Mouse (Mus musculus) c-Kit-positive CD71-negative TER-119-negative erythroid progenitor cells, embryonic 14.5 days (primary cell): ENCODE results near the gene Brf1.

ENCODE experiments used
- DNase-seq: peaks from one replicate; pipeline ENCODE4 v3.0.0-alpha.2; 2013; ENCODE audit warnings: low read depth

The Brf1 gene

GRCm38 (mm10) chr12:112938873-112939565 lies 61.5 kb downstream of the Brf1 start:
- no peak for DNase-seq

GRCm38 (mm10) chr12:112938366-112938765 lies 62.1 kb downstream of the Brf1 start:
- DNase-seq: no peak

DNA sequence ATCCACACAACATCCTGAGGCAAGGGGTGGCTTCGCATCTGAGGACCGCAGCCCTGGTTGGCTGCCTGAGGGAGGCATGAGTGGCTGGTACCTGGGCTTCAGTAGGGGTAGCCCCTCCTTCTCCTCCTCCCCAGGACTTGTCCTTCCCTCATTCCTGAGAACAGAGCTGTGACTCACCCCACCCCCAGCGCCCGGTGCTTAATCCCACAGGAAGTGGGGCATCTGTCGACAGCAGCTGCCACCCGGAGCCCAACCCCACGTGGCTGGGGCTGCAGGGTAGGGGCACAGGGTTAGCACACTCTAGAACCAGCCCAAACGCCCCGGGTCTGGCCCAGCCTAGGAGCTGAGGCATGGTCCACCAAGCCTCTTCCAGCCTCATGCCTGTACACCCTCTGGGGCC lies 62.6 kb downstream of the Brf1 start:
- no peak for DNase-seq

DNA sequence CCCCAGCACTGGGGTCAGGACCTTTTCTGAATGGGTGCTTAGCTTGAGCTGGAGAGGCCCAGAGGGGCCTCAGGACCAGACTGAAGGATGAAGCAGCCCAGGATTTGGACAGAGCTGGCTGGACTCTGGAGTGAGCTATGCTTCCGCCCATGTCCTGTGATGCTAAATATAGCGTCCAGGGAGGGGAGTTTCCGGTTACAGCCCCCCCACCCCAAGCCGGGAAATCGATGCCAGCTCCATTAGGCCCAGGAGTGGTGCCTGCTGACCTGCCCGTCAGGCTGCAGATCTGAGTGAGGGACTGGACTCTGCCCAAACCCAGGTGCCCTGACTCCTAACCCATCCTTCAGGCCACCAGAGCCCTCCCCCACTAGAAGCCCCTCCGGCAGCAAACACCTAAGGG lies 67.9 kb downstream of the Brf1 start:
- no peak for DNase-seq

DNA sequence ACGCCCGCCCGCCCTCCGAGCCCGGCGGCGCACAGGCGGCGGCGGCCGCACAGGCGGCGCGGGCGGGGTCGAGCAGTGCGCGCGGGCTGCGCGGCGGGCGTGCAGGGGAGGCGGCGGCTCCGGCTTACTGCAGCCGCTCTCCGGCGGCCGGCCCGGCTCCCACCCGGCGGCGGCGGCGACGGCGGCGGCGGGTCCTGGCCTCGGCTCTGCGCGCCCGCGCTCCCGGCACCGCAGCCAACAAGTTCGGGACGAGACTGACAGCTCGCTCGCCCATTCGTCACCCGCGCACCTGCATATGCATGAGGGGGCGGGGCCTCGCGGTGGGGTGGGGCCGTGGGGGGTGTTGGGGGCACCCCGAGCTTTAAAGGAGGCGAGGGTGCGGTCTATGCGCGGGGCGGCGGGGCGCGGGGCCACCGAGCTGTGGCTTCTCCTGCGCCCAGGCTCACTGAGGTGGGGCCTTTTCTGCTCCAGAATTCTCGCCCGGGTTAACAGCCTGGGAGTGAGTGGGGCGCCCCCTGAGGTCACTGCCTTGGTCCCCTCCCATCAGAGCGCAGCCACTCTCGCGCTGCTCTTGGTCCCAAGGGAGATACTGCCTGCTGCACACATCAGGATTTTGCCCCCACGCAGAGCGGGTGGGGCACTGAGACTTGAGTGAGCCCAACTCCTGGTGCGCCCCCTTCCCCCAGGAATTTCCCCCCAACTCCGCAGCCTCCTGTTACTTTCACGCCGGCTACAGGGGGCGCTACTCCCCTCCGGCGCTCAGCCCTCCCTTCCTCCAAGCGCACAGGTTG lies 70.7 kb downstream of the Brf1 start, which contains the start of gene Jag2:
TSS of gene Jag2 (minus strand) at position 215 of the 791 bp plus-strand sequence.
- no peak for DNase-seq

DNA sequence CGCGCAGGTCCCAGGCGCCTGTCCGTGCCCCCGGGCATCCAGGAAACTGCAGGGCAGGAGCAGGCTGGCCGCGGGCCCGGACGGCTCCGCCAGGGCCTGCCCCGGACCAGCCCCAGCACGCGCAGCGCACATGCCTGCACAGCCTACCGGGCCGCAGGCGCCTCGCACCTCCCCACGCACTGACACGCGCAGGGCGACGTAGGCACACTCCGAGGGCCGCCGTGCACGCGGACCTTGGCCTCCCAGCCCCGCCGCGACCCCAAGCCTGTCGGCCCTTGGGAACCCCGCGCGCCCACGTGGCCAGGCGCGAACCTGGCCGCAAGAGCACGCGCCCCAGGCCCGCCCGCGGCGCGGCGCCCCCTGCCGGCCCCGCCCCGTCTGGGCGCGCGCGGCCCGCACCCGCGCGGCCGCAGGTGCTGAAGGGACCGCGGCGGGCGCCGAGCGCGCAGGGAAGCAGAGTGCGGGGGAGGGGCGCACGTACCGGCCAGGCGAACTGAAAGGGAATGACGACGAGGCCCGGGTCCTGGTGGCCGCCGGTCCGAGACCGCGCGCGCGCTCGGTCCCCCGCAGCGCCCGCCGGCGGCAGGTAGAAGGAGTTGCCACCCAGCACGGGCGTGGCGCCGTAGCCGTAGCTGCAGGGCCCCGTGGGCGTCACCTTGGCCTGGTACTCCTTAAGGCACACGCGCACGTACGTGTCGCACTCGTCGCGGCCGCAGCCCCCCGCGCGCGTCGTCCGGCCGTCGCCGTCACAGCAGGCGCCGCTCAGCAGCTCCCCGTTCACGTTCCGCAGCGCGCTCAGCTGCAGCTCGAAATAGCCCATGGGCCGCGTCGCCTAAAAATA lies 71.9 kb downstream of the Brf1 start:
- no peak for DNase-seq

GRCm38 (mm10) chr12:112927265-112927664 lies 73.2 kb downstream of the Brf1 start:
- no peak for DNase-seq

DNA sequence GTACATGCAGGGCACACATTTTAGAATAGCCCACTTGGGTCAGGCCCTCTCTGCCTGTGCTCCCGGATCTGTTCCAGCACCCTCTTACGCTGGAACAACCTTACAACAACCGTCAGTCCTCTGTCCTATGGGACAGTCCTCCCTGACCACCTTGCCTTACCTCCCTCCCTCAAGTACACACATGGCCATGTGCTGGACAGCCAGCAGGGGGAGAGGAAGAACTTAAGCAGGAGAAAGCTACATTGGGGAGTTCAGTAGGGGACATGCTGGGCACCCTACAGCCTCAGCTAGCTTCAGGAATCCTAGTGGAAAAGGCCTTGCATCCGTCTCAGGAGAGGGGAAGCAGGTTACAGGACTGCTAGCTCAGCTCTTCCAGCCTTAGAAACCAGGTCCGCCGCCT lies 74.6 kb downstream of the Brf1 start:
- no peak for DNase-seq

DNA sequence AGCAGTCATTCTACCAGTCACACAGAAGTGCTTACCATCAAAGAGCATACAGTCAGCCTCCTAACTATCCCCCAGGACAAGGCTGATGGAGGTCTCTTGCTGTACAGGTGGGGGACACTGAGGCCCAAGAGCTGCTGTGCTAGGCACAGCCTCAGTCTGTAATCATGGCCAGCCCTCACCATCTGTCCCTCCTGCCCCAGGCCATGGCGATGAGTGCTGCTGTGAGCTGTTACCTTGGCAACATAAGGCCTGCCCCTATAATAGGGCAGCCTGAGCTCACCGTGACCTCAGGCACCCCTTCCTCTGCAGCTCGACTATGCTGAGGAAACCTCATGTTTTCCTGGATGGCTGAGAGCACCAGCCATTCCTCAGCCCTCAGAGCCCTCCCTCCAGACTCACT lies 78.0 kb downstream of the Brf1 start:
- no peak for DNase-seq

DNA sequence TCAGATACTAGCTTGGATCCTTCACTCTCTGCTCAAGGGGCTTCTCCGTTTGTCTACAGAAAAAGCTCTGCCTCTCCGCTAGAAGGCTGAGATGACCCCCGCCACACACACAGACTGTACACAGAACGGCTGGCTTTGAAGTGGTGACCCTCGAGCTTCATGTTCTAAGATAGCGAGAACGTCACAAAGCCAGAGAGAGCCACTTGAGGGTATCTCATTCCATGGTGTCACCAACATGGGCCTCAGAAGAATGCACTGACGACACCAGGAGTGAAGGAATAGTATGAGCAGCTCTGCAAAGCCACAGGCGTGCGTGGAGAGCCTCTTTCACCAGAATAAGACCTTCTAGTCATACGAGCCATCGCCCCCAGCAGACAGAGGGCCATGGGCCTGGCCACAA lies 79.0 kb downstream of the Brf1 start:
- no peak for DNase-seq

- DNase-seq: no peak
Measured at GRCm38 (mm10) chr12:112917906-112918305, 82.6 kb downstream of the Brf1 start.

GRCm38 (mm10) chr12:112917486-112917885 lies 83.0 kb downstream of the Brf1 start:
- DNase-seq: no peak

DNA sequence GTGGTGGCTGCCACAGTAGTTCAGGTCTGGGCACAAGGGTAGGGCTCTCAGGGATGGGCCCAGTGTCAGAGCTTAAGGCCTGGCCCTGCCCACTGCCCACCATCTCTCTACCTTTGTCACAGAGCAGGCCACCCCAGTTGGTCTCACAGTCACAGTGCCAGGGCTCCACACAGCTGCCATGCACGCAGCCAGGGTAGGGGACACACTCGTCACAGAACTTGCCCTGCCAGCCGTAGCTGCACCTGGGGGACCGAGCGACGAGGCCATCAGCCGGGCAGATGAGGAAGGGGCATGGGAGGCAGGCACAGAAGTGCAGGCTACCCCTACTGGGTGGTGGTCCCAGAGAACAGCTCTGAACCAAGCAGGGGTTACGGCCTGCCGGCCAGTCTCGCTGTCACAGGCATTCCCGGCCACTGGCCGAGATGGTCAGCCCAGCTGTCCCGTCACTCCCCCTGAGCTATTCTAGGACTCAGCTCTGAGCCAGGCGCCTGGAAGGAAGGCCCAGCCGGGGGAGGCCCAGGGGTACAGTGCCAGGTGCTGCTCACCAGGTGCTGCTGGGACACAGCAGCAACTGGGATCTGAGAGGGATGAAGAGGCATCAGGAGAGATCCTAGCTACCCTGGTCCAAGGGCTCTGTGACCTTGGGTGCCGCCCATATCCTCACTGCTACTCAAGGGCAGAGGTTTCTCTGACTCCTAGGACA lies 83.7 kb downstream of the Brf1 start:
- no peak for DNase-seq

DNA sequence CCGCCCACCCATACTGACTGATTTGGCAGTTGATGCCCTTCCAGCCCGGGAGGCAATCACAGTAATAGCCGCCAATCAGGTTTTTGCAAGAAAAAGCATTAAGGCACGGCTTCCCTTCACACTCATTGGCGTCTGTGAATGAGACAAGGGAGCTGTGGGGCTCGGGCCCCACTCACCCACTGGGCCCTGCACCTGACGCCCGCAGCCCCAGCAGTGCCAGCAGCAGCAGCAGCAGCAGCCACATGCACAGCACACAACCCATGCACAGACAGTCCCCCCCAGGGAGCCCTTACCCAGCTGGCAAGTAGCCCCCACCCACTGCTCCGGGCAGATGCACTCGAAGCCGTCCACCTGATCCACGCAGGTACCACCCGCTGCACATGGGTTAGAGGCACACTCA lies 84.9 kb downstream of the Brf1 start:
- no peak for DNase-seq

DNA sequence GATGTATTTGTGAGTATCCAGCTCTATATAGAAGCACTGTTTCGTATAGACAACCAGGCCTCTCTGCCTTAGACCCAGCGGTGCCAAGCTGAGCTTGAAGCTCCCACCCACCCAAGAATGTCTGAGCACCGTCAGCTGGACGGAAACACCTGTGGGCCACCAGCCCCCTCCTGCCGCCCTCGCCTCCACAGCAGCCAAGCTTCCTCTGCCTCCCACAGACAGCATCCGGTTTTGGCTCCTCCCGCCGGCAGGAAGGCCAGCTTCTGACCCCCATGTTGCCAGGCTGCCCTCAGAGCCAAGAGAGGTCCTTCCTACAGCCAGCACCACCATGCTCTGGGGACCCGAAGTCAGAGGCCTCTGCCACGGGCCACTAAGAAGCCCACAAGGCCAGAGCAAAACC lies 86.0 kb downstream of the Brf1 start:
- DNase-seq: no peak

DNA sequence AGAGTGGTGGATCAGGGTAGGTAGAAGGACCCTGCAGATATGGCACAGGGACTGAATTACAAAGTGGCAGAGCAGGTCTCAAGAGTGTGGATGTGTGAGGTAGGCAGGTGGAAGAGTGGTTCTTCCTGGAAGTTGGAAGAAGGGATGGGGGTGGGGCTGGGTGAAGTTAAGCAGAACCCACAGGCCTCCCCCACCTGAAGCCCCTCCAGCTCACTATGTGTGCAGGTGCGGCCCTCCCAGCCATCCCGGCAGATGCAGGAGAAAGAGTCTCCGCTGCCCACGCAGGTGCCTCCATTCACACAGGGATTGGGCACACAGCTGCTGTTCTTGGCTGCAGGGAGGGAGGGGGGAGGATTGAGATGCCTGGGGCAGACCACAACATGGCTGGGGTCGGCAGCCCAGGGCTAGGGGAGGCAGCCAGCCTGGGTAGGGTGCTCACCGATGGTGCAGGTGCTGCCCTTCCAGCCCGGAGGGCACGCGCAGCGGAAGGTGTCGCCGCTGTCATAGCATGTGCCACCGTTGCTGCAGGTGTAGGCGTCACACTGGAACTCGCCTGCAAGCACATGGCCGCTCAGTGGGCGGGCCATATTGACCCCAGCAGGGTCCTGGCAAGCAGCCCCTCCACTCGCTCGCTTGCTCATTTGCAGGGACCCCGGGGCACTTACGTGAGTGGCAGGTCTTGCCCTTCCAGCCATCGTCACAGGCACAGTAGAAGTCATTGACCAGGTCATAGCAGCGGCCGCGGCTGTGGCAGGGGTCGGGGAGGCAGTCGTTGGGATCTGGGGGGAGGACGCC lies 87.4 kb downstream of the Brf1 start:
- no peak for DNase-seq

DNA sequence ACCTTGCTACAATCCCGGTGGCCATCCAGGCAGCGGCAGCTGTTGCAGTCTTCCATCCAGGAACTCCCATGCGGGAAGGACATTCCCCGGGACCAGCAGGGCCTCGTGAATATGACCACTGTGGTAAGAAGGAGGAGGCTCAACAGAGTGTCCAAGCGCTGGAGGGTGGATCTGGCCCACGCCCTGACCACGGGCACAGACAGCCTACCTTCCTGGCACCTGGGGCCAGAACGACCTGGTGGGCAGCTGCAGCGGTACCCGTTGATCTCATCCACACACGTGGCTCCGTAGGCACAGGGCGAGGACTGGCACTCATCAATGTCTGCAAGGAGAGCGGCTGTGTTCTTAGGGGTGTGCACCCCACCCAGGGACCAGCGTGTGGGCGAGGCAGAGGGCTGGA lies 88.8 kb downstream of the Brf1 start:
- no peak for DNase-seq
